Mouse (Mus musculus) yolk sac, embryonic 10.5 days (tissue): ENCODE data around the gene Tmco1.

ENCODE experiments used
- DNase-seq: peaks from one replicate; pipeline ENCODE4 v3.0.0-alpha.2; 2017; ENCODE audit warnings: low spot score

The Tmco1 gene

DNA sequence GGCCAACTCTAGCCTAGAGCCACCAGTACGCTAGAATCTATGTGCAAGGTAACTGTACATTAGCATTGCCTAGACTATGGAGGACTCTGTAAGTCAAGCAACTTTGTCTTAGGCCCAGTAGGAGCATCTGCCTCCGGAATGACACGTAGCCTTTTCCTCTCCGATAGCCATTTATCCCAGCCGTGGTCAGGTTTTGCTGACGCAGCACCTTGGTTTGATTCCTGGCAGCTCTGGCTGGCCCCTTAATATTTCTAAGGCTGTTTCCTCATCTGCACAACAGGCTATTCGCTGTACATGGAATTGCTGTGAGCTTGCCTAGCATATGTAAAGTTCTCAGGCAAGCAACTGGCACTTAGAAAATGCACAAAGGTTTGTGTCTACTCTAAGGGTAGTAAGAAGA, 64.6 kb downstream of the Tmco1 start:
- DNase-seq, result no peak

GRCm38 (mm10) chr1:167374003-167374784, 66.0 kb downstream of the Tmco1 start:
- DNase-seq, result peak; percentile 86

DNA sequence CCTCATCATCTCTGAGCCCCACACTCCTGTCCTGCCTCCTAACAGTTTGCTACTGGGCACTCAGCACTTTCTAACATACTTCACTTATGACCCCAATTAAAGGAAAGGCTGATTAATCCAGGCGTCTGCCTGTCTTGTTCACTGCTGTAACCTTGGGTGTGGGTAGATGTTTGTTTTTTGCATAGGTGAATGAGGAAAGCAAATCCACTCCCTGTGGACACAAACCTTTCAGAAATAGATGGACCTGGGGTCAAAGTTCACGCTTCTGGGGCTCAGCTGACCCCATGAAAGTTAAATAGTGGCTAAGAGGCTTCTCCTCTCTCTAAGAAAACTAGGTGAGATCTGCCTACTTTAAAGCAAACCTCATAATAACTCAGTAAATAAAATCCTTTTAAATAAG, 66.8 kb downstream of the Tmco1 start:
- DNase-seq, result peak; percentile 83

DNA sequence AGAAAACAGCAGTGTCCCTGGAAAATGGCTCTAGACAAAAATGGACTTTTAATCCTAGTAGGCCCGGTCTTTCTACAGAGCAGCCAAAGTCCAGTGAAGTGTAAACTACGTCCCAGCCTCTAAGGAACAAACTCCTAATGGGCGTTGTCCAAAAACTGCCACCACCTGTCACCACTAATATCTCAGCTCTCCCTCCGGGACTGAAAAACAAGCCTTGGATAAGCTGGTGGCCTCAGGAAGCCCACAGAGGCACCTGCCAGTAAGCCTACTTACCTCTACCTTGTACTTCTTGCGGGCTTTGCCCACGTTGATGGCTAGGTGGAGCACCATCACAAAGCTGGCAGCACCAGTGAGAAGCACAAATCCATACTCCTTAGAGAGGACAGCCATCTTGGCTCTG, 69.8 kb downstream of the Tmco1 start:
- DNase-seq, result peak; percentile 72

DNA sequence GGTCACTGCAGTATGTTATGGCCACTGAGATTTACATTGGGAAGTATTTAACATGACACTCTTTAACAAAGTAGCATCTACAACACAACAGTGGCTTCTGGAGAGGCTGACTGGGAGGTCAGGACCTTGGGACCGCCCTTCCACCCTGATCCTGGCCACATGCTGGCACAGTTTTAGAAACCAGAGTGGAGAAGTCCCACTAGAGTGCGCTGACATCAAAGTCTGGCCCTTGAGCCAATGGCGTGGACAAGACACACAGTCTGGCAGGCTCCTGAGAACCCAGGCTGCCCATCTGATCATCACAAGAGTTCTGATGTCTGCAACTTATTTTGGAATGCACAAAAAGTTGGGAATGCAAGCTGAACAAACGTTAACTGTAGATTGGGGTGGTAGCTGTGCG, 71.6 kb downstream of the Tmco1 start:
- DNase-seq, result no peak

- DNase-seq, result no peak
Measured at GRCm38 (mm10) chr1:167380223-167380622, 72.0 kb downstream of the Tmco1 start.

- DNase-seq, result no peak
Measured at GRCm38 (mm10) chr1:167381050-167382015, 73.2 kb downstream of the Tmco1 start.

GRCm38 (mm10) chr1:167382316-167382715, 74.1 kb downstream of the Tmco1 start:
- DNase-seq, result no peak

DNA sequence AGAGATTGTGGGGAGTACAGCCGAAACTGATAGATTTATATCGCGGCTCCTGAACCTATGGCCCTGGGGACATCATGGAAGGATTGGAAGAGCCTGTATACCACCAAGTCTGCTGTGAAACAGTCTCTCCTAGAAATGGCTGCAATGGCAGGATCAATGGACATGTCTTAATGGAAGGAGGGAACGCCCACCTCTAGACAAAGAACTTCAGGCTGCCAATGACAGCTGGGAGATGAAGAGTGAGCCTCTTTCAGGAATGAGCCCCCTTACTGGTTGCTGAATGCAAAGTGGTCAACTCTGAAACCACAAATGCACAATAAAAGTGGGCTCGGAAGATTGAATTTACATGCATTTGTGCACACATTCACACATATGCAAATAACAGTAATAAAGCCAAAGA, 74.6 kb downstream of the Tmco1 start:
- DNase-seq, result no peak

DNA sequence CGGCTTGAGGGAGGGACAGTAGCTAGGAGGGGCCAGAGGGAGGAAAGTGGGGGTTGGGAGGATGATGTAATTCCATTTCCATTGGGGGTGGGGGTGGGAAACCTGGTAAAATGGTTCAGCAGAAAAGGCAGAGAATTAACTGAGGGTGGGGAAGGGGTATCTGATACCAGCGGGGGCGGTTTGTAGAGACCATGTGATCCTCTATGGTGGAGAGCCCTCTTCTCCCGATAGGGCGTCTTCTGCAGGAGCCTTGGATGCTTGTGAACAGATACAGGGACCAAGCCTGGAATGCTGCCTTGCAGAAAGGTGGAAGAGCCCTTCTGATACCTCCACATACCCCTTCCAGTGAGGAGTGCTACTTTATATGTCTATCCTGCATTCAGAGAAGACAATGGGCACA, 75.0 kb downstream of the Tmco1 start:
- no peak for DNase-seq
